Mouse (Mus musculus): ENCODE results near the gene Wwc2. TPM values are rescaled to one million over a fixed set of nuclear protein-coding genes. Genes with fewer than 3 reads are reported as not detected.

Wwc2 gene
- polyA plus RNA-seq, 1 experiment from 2014 or later = 4.7 TPM

DNA sequence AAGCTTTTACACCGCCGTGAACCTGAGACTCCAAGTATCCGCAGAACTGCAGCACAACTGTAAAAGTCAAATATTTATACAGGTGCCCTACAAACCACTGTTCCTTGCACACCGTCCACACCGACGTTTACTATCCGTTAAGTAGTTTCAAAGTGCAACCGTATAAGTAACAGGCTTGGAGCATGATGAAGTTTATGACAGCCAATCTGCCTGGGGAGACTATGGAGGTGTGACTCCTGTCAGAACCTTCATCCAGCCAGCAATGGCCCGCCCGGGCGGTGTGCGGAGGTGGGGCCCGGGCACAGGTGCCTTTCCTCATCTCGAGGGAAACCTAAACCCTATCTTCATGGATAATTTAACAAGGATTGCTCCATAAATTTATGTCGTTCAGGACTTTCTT lies 2.6 kb downstream of the Wwc2 start:
- Histone ChIP-seq H3K27me3 (replicated peaks) (peaks cover 18% of the 10 kb centered on the region), H3K36me3 (no peaks in the 10 kb centered on the region), H3K4me1 (peaks cover 34% of the 10 kb centered on the region), H3K9me3 (replicated peaks) (no peaks in the 10 kb centered on the region), H3K9ac (no peak overlapping the region), H3K4me2 (no peak overlapping the region), H3K4me3 (no peak overlapping the region), H3K27ac (no peak overlapping the region)
- ATAC-seq = no peak
- 79% methylated on average over 15 of the region's 15 CpGs for WGBS (ENCODE audit: insufficient replicate concordance)

DNA sequence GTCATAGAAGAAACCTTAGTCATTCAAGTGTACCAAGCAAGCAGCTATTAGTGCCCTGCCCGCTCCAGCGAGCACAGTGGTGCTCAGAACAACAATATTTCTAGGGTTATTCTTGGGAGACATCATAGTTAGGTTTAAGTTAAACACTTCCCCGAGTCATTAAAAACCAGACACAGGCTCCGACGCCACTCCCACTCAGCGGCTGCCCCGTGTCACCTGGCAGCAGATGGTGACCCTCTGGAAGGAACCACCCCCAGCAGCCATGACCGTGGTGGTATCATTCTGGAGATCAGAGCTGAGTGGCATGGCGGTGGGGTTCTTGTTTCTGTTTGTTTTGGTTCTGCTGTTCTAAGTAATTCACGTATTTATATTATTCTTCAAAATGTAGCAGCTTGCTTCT lies 5.1 kb downstream of the Wwc2 start:
- Histone ChIP-seq H3K36me3 (no peaks in the 10 kb centered on the region), H3K4me3 (no peak overlapping the region), H3K9me3 (replicated peaks) (no peaks in the 10 kb centered on the region), H3K9ac (no peak overlapping the region), H3K4me1 (peaks cover 25% of the 10 kb centered on the region), H3K4me2 (no peak overlapping the region), H3K27ac (no peak overlapping the region), H3K27me3 (replicated peaks) (0 out of 2 replicates have a peak, but pooled peaks cover 4% of the 10 kb centered on the region)
- ATAC-seq = no peak
- 56% methylated on average over 10 of the region's 10 CpGs for WGBS (ENCODE audit: insufficient replicate concordance)

DNA sequence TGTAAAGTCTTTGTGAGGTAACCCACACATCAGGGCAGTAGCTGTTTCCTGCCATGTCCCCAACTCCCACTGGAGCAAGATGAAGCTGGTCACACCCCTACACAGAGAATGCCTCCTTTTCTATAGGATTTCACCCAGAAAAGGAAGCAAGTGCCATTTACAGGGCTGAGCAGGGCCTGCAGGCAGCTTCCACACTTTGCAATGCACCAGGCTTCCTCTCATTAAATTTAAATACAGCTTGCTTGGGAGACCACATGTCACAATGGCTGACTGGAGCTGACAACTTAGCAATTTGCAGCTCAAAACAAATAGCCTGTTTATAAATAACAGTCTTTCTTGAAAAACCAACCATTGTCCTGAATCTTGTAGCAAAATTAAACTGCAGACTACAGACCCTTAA lies 5.5 kb downstream of the Wwc2 start:
- Histone ChIP-seq H3K9ac (no peak overlapping the region), H3K36me3 (no peaks in the 10 kb centered on the region), H3K27me3 (replicated peaks) (0 out of 2 replicates have a peak, but pooled peaks cover 4% of the 10 kb centered on the region), H3K27ac (no peak overlapping the region), H3K4me2 (no peak overlapping the region), H3K4me3 (no peak overlapping the region), H3K9me3 (replicated peaks) (no peaks in the 10 kb centered on the region), H3K4me1 (peaks cover 22% of the 10 kb centered on the region)
- ATAC-seq = no peak

DNA sequence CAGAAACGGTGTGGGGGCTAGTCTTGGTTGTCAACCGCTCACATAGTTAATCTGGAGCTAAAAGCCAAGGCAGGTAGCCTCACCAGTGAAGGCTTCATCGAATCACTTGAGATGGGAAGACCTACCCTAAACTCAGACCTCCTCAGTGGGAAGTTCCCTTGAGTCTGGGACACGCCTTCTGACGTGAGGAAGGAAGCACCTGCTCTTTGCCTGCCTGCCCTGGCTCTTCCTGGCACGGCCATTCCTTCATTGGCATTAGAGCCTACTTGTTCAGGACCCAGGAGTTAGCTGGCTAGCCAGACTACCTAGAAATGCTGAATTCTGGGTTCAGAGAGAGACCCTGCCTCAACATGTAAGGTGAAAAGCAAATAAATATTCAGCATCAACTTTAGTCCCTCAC lies 9.6 kb downstream of the Wwc2 start:
- Histone ChIP-seq H3K4me2 (no peak overlapping the region), H3K4me3 (no peak overlapping the region), H3K9me3 (replicated peaks) (no peaks in the 10 kb centered on the region), H3K36me3 (no peaks in the 10 kb centered on the region), H3K4me1 (0 out of 2 replicates have a peak, but pooled peaks cover 4% of the 10 kb centered on the region), H3K9ac (no peak overlapping the region), H3K27ac (no peak overlapping the region), H3K27me3 (replicated peaks) (no peaks in the 10 kb centered on the region)
- ATAC-seq = no peak
- WGBS (ENCODE audit: insufficient replicate concordance) = 65% methylated on average over 6 of the region's 6 CpGs

DNA sequence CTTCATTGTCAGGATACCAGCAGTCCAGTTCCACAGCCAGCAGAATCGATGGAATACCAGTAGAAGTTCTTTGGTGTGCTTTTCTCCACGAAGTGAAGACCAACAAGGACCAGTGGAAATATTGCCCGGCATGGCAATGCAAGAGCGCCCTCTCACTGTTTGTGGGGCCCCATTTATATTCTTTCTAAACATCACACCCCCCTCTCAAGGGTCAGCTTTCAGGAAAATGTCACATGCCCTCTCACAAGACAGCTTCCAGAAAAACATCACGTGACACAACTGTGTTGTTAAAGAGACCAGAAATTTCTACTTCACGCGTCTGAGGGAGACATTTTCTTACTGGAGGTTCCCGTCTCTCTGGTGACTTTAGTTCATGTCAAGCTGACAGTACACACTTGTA lies 10.8 kb downstream of the Wwc2 start:
- peaks cover 3% of the 10 kb centered on the region; the same call in 1 of the 2 replicates for H3K4me1 ChIP-seq
- H3K9ac ChIP-seq = no peak overlapping the region
- no peak overlapping the region for H3K4me2 ChIP-seq
- H3K27ac ChIP-seq = no peak overlapping the region
- no peaks in the 10 kb centered on the region for H3K36me3 ChIP-seq
- no peaks in the 10 kb centered on the region for H3K9me3 ChIP-seq (replicated peaks)
- no peaks in the 10 kb centered on the region for H3K27me3 ChIP-seq (replicated peaks)
- WGBS (ENCODE audit: insufficient replicate concordance) = 82% methylated on average over 8 of the region's 8 CpGs
- H3K4me3 ChIP-seq = no peak overlapping the region
- no peak for ATAC-seq

DNA sequence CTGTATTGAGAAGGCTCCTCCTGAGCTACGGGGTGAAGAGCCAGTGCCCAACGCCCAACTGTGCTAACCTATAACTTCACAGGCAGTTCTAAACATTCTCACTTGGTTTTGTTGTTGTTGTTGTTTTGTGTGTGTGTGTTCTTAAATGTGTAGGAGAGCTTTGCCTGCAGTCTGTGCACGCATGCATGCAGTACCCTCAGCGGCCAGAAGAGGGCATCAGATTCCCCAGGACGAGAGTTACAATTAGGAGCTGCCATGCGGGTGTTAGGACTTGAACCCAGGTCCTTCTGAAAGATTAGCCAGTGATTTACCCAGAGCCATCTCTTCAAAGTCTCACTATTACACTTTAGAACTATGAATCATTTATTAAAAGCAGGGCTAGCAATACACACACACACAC lies 12.0 kb downstream of the Wwc2 start:
- Histone ChIP-seq H3K9me3 (replicated peaks) (no peaks in the 10 kb centered on the region), H3K36me3 (no peaks in the 10 kb centered on the region), H3K4me2 (no peak overlapping the region), H3K27me3 (replicated peaks) (no peaks in the 10 kb centered on the region), H3K4me3 (no peak overlapping the region), H3K27ac (no peak overlapping the region), H3K9ac (no peak overlapping the region), H3K4me1 (peaks cover 8% of the 10 kb centered on the region; the same call in 1 of the 2 replicates)
- no peak for ATAC-seq
- WGBS (ENCODE audit: insufficient replicate concordance) = 66% methylated on average over 6 of the region's 6 CpGs

DNA sequence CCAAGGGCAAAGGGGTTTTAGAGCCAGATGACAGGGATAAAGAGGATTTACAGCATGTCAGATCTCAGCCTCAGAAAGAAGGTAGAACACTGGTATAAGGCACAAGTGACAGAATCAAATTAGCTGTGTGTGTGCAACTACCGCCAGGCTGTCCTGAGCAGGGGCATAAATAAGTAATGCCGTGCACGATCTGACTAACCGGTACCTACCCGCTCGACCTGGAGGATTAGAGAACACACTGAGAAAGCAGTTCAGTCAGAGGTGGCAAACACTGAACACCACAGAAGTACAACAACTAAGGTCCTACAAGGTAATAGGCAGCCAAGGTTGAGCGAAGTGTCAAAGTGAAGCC lies 15.8 kb downstream of the Wwc2 start:
- Histone ChIP-seq H3K36me3 (no peaks in the 10 kb centered on the region), H3K9me3 (replicated peaks) (no peaks in the 10 kb centered on the region), H3K4me3 (peak overlapping the region; percentile 20; the same call in 1 of the 2 replicates), H3K4me1 (peaks cover 8% of the 10 kb centered on the region; the same call in 1 of the 2 replicates), H3K27me3 (replicated peaks) (no peaks in the 10 kb centered on the region), H3K9ac (no peak overlapping the region), H3K27ac (no peak overlapping the region), H3K4me2 (peak overlapping the region; percentile 51)
- WGBS (ENCODE audit: insufficient replicate concordance) = 52% methylated on average over 7 of the region's 7 CpGs
- no peak for ATAC-seq

DNA sequence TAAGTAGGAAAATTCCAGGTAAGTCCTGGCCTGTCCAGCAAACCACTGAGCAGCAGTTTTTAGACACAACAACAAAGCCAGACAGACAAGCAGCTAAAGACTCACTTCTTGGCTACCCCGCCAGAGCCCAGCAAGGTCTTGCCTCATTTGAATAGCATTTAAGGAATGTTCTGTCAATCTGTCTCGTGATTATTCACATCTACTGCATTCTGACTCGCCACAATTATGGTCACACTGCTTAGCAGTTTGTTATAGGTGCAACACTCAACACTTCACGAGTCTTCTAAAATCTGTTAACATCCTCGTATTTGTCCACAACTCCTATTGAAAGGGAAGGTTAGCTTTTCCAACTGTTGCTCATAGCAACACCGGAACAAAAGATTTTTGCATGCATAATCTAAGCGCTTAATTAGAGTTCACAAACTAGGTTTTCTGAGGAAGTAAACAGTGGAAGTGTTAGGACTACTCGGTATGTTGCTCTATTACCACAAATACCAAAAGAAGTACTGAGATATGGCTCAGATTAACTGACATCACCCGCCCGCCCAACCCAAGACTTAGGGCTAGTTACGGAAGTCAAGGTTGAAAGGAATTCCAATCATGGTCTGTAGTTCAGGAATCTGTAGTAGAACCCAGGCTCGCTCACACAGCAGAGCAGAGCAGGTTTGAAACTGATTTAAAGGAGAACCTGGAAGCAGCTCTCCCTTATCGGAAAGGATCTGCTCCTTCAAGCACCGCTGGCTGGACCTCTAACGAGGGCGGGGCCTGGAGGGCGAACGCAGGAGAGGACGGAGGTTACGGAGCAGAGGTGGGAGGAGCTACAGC lies 16.4 kb downstream of the Wwc2 start:
- Histone ChIP-seq H3K4me2 (peak overlapping the region; percentile 51), H3K4me1 (peaks cover 8% of the 10 kb centered on the region; the same call in 1 of the 2 replicates), H3K27me3 (replicated peaks) (no peaks in the 10 kb centered on the region), H3K9me3 (replicated peaks) (no peaks in the 10 kb centered on the region), H3K9ac (no peak overlapping the region), H3K4me3 (peak overlapping the region; percentile 20; the same call in 1 of the 2 replicates), H3K27ac (no peak overlapping the region), H3K36me3 (no peaks in the 10 kb centered on the region)
- ATAC-seq = no peak
- 34% methylated on average over 20 of the region's 20 CpGs for WGBS (ENCODE audit: insufficient replicate concordance)

DNA sequence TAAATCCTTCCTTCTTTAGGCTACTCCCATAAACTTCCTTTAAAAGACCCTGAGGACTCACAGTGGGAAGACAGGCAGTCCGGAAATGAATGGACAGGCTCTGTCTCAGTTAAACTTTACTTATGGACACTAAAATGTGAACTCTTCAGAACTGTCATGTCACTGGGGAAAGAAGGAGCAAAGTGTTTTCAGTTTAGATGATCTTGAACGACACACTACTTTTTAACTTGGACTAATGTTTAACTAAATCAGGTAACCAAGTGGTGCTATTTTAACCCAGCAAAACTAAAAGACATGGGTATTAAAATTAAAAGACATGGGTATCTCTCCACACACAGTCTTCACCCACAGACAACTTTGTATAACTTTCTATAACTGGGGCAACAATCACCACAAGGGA lies 19.6 kb downstream of the Wwc2 start:
- Histone ChIP-seq H3K27me3 (replicated peaks) (no peaks in the 10 kb centered on the region), H3K4me2 (no peak overlapping the region), H3K36me3 (peaks cover 4% of the 10 kb centered on the region; the same call in 1 of the 2 replicates), H3K27ac (no peak overlapping the region), H3K4me3 (no peak overlapping the region), H3K9me3 (replicated peaks) (no peaks in the 10 kb centered on the region), H3K4me1 (peaks cover 8% of the 10 kb centered on the region; the same call in 1 of the 2 replicates), H3K9ac (no peak overlapping the region)
- ATAC-seq = no peak
- 74% methylated on average over 2 of the region's 2 CpGs for WGBS (ENCODE audit: insufficient replicate concordance)

DNA sequence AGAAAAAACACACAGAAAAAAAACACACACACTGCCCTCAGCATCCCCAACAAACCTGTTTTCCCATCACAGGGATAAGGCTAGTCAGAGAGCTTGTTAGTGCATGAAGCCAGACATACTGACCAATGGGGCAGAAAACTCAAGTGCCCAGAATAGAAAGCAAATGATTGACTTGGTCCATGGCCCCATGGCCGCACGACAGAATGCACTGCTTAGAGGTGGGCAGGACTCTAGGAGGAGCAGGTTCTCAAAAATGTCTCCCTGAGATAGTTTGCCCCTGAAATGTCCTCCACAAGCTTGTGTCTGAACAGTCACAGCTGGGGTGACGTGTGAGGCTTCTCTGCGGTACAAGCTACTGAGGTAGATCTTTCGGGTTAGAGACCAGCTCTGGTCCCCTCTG lies 20.1 kb downstream of the Wwc2 start:
- H3K4me2 ChIP-seq = no peak overlapping the region
- H3K4me3 ChIP-seq = no peak overlapping the region
- WGBS (ENCODE audit: insufficient replicate concordance) = 86% methylated on average over 5 of the region's 5 CpGs
- H3K27me3 ChIP-seq (replicated peaks) = no peaks in the 10 kb centered on the region
- ATAC-seq = no peak
- H3K9me3 ChIP-seq (replicated peaks) = no peaks in the 10 kb centered on the region
- no peak overlapping the region for H3K27ac ChIP-seq
- peaks cover 8% of the 10 kb centered on the region; the same call in 1 of the 2 replicates for H3K4me1 ChIP-seq
- H3K9ac ChIP-seq = no peak overlapping the region
- peaks cover 4% of the 10 kb centered on the region; the same call in 1 of the 2 replicates for H3K36me3 ChIP-seq

DNA sequence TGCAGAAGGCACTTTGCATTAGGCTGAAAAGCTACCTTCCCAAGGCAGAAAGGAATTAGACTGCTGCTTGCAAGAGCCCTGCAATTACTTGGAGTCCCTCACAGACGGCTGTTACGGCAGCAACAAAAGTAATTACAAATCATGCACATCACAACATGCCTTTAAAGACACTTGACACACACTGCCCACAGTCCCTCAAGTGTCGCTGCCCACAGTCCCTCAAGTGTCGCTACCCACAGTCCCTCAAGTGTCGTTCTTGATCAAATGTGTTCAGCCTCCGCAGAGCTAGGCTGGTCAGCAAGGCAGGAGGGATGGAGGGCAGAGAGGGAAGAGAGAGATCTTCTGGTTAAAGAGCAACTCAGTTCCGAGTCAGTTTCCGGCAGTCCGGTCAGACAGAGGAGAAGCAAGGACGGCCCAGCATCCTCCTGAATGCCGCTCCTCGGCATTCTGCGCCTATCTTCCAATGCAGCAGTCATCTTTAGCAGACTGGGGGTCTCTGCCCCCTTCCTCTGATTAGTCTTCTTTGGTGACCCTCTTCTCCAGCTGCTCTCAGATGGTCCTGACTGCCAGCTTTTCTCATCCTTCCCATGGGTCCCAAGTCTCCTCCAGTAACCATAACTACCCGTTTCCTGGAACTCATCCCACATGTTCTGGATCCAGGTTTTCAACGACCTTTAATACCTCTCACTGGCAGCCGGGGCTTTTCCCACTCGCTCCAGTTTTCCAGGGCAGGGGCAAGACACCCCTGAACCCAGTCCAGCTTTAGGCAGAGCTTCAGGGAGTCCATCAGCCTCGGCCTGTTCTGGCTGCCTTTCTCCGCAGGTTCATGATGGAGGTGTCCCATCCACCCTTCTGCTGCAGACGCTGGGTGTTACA lies 23.4 kb downstream of the Wwc2 start:
- Histone ChIP-seq H3K9ac (no peak overlapping the region), H3K27ac (no peak overlapping the region), H3K4me1 (no peaks in the 10 kb centered on the region), H3K4me2 (no peak overlapping the region), H3K27me3 (replicated peaks) (no peaks in the 10 kb centered on the region), H3K4me3 (no peak overlapping the region), H3K36me3 (peaks cover 4% of the 10 kb centered on the region; the same call in 1 of the 2 replicates), H3K9me3 (replicated peaks) (no peaks in the 10 kb centered on the region)
- 75% methylated on average over 20 of the region's 20 CpGs for WGBS (ENCODE audit: insufficient replicate concordance)
- no peak for ATAC-seq

DNA sequence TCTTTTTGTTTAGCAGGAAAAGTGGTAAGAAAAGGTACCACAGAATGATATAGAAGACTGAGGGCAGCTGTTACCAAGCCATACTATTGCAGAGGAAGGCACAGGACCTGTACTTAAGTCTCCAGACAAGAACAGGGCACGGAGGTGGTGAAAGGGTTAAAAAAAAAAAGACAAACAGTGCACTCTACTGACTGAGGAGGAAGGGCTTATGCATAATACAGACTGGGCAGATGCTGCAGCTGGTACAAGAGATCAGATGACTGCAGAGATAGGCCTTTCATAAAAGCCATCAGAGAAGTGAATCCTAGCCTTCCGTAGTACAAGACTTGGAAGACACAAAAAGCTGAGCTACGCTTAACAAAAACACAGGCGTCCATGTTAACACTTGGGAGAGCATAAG lies 28.2 kb downstream of the Wwc2 start:
- 75% methylated on average over 4 of the region's 4 CpGs for WGBS (ENCODE audit: insufficient replicate concordance)
- Histone ChIP-seq H3K9me3 (replicated peaks) (no peaks in the 10 kb centered on the region), H3K36me3 (no peaks in the 10 kb centered on the region), H3K27ac (no peak overlapping the region), H3K9ac (no peak overlapping the region), H3K27me3 (replicated peaks) (no peaks in the 10 kb centered on the region), H3K4me1 (no peaks in the 10 kb centered on the region), H3K4me3 (no peak overlapping the region), H3K4me2 (no peak overlapping the region)
- ATAC-seq = no peak

Measured in liver, embryonic 12.5 days (tissue).